Mouse (Mus musculus) ES-Bruce4 (cell line): ENCODE measurements at regions not wholly inside any gene's neighbourhood (a gene's known extent, or its start where the extent isn't known, plus 50 kb on each side); places are given as distances from the start of the nearest gene placed in this dataset.

Experiments used
- H3K27ac ChIP-seq: 2 replicates; pipeline ENCODE4 v1.5.1; 2012; ENCODE audit warnings: low read length, inconsistent platforms; ENCODE audit not compliant: insufficient read depth
- H3K27me3 ChIP-seq: 2 replicates; pipeline ENCODE4 v1.6.1; 2012; ENCODE audit warnings: mild to moderate bottlenecking, low read length, inconsistent platforms; ENCODE audit not compliant: control insufficient read depth, poor library complexity, insufficient read depth, severe bottlenecking
- H3K36me3 ChIP-seq: 2 replicates; pipeline ENCODE4 v1.6.1; 2012; ENCODE audit warnings: inconsistent platforms, mild to moderate bottlenecking, low read length, moderate library complexity; ENCODE audit not compliant: control insufficient read depth, poor library complexity, insufficient read depth, severe bottlenecking
- H3K4me1 ChIP-seq: one replicate; pipeline ENCODE4 v1.8.1; 2011; ENCODE audit warnings: low read length; ENCODE audit not compliant: control insufficient read depth, insufficient read depth
- H3K4me3 ChIP-seq: 2 replicates; pipeline ENCODE4 v1.5.1; 2011; ENCODE audit warnings: low read depth, mild to moderate bottlenecking, low read length
- H3K9ac ChIP-seq: 2 replicates; pipeline ENCODE4 v1.6.1; 2012; ENCODE audit warnings: low read depth, mild to moderate bottlenecking, inconsistent platforms; ENCODE audit not compliant: poor library complexity, severe bottlenecking
- H3K9me3 ChIP-seq: replicated peaks from 2 replicates; pipeline ENCODE4 v1.6.1; 2012; ENCODE audit warnings: mild to moderate bottlenecking, low read length, inconsistent platforms; ENCODE audit not compliant: control insufficient read depth, poor library complexity, insufficient read depth, severe bottlenecking
- CTCF ChIP-seq: IDR thresholded peaks from one replicate; pipeline ENCODE4 v1.8.1; 2011; ENCODE audit warnings: low read depth, low read length
- EP300 ChIP-seq: IDR thresholded peaks from 2 replicates; pipeline ENCODE4 v1.6.1; 2011; ENCODE audit warnings: low read depth, low read length; ENCODE audit not compliant: insufficient read depth
- POLR2A ChIP-seq: IDR thresholded peaks from one replicate; pipeline ENCODE4 v1.8.1; 2011; ENCODE audit warnings: low read length; ENCODE audit not compliant: insufficient read depth

GRCm38 (mm10) chr10:120565992-120566391 is 89.7 kb upstream of the Hmga2 start:
- H3K4me3 ChIP-seq: no peak overlapping the region
- peaks cover 2% of the 10 kb centered on the region; the same call in 1 of the 2 replicates for H3K9me3 ChIP-seq
- no peaks in the 10 kb centered on the region; the same call in 1 of the 2 replicates for H3K27me3 ChIP-seq
- no peaks in the 10 kb centered on the region for H3K36me3 ChIP-seq
- H3K9ac ChIP-seq: no peak overlapping the region
- no peaks in the 10 kb centered on the region for H3K4me1 ChIP-seq
- TF ChIP-seq CTCF (peak; percentile 19), EP300 (no peak), POLR2A (no peak)
- no peak overlapping the region for H3K27ac ChIP-seq

- no peaks in the 10 kb centered on the region for H3K4me1 ChIP-seq
- TF ChIP-seq EP300 (no peak), POLR2A (no peak), CTCF (no peak)
- H3K9ac ChIP-seq: 0 out of 2 replicates have a peak overlapping the region, but pooled peaks have one; percentile 18
- no peaks in the 10 kb centered on the region for H3K36me3 ChIP-seq
- no peak overlapping the region for H3K27ac ChIP-seq
- peak overlapping the region; percentile 59 for H3K4me3 ChIP-seq
- peaks cover 2% of the 10 kb centered on the region; the same call in 1 of the 2 replicates for H3K9me3 ChIP-seq
- no peaks in the 10 kb centered on the region for H3K27me3 ChIP-seq
Observed at GRCm38 (mm10) chr10:120564859-120565258, 88.6 kb upstream of the Hmga2 start.

GRCm38 (mm10) chr10:120563926-120564325 is 87.7 kb upstream of the Hmga2 start:
- H3K27me3 ChIP-seq: no peaks in the 10 kb centered on the region

GRCm38 (mm10) chr10:120561821-120562220 is 85.6 kb upstream of the Hmga2 start:
- H3K4me3 ChIP-seq: no peak overlapping the region
- no peaks in the 10 kb centered on the region for H3K36me3 ChIP-seq
- H3K4me1 ChIP-seq: no peaks in the 10 kb centered on the region
- peaks cover 2% of the 10 kb centered on the region; the same call in 1 of the 2 replicates for H3K9me3 ChIP-seq
- TF ChIP-seq POLR2A (no peak), EP300 (no peak), CTCF (no peak)
- no peak overlapping the region for H3K27ac ChIP-seq
- H3K9ac ChIP-seq: no peak overlapping the region
- H3K27me3 ChIP-seq: no peaks in the 10 kb centered on the region

More at GRCm38 (mm10) chr10:120563926-120564325, 87.7 kb upstream of the Hmga2 start:
- H3K9ac ChIP-seq: no peak overlapping the region
- H3K9me3 ChIP-seq: peaks cover 2% of the 10 kb centered on the region; the same call in 1 of the 2 replicates
- H3K4me3 ChIP-seq: no peak overlapping the region
- TF ChIP-seq CTCF: no peak
- TF ChIP-seq POLR2A: no peak
- no peak for TF ChIP-seq EP300
- H3K27ac ChIP-seq: no peak overlapping the region
- H3K36me3 ChIP-seq: no peaks in the 10 kb centered on the region
- H3K4me1 ChIP-seq: no peaks in the 10 kb centered on the region

GRCm38 (mm10) chr10:120557850-120558447 is 81.7 kb upstream of the Hmga2 start:
- no peak overlapping the region for H3K9ac ChIP-seq
- H3K4me3 ChIP-seq: no peak overlapping the region
- no peaks in the 10 kb centered on the region for H3K36me3 ChIP-seq
- no peaks in the 10 kb centered on the region for H3K27me3 ChIP-seq
- no peak overlapping the region for H3K27ac ChIP-seq
- H3K4me1 ChIP-seq: no peaks in the 10 kb centered on the region
- no peaks in the 10 kb centered on the region for H3K9me3 ChIP-seq
- no peak for TF ChIP-seq CTCF
- no peak for TF ChIP-seq POLR2A
- TF ChIP-seq EP300: no peak

GRCm38 (mm10) chr10:120556116-120556515 is 79.8 kb upstream of the Hmga2 start:
- H3K36me3 ChIP-seq: no peaks in the 10 kb centered on the region
- H3K4me1 ChIP-seq: no peaks in the 10 kb centered on the region
- H3K27ac ChIP-seq: no peak overlapping the region
- no peak for TF ChIP-seq POLR2A
- TF ChIP-seq EP300: no peak
- no peak for TF ChIP-seq CTCF
- no peaks in the 10 kb centered on the region for H3K9me3 ChIP-seq
- H3K27me3 ChIP-seq: no peaks in the 10 kb centered on the region
- H3K9ac ChIP-seq: no peak overlapping the region
- no peak overlapping the region for H3K4me3 ChIP-seq
